Mouse (Mus musculus): ENCODE results near the gene Bicdl1.

DNA sequence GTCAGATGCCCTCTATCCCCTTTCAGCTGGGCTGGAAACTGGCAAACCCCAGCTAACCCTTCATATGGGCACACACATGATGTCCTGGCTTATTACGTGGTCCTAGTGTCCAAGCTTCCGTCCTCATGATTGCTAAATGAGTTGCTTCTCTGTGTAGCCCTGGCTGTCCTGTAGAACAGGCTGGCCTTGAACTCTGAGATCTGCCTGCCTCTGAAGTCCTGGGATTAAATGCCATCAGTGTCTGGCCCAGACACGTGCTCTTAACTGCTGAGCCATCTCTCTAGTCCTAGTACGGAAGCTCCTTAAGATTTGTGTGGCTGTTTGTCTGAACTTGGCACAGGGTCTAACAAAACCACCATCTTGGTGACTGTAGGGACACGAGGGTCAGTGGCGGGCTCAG, 127.9 kb downstream of the Bicdl1 start:
- TF ChIP-seq CTCF (IDR thresholded peaks at IDR 0.05; ENCODE audit: low read depth) (no peak), EP300 (optimal IDR thresholded peaks at IDR 0.05) (no peak)

Measured in stomach, postnatal 0 days (tissue).